ENCODE assay signal across 9 mouse cellular contexts in genomic region chr19:56908472-56909270, GRCm38 (mm10). TPM values are rescaled to one million over a fixed set of nuclear protein-coding genes. Genes with fewer than 3 reads are reported as not detected.
DNase-seq lines count a peak whose midpoint lies in the region; ATAC-seq and TF ChIP-seq lines count a peak whose summit lies in the region.
"Had no signal": no experiment of that assay in that cellular context is flagged by ENCODE, and none has a peak within 500 bp of the region (broad histone marks: within the 10 kb centered on the region; RNA-seq: fewer than 3 reads in every experiment).

No protein-coding gene starts in this region.

- WGBS in hindbrain, embryonic 11.5 days: 76% methylated on average over 17 of the region's 17 CpGs
- 74% methylated on average over 17 of the region's 17 CpGs for WGBS in hindbrain, embryonic 12.5 days
- 76% methylated on average over 17 of the region's 17 CpGs for WGBS in forebrain, postnatal 0 days
- WGBS in stomach, embryonic 14.5 days: 72% methylated on average over 17 of the region's 17 CpGs

- no peak overlapping the region for H3K27ac ChIP-seq in hindbrain, embryonic 11.5 days (ENCODE audit: low read depth, low read length)
- no peak overlapping the region for H3K27ac ChIP-seq in hindbrain, embryonic 12.5 days
- no peak overlapping the region for H3K27ac ChIP-seq in forebrain, postnatal 0 days (ENCODE audit: low read depth, low read length)
- no peak overlapping the region for H3K27ac ChIP-seq in stomach, embryonic 14.5 days (ENCODE audit: low read length)
- H3K27ac ChIP-seq: embryonic facial prominence, embryonic 15.5 days had no signal

- peak; percentile 94 for TF ChIP-seq CTCF in forebrain, postnatal 0 days (IDR thresholded peaks at IDR 0.05; ENCODE audit: low read depth)

- H3K4me2 ChIP-seq in hindbrain, embryonic 11.5 days (replicated peaks; ENCODE audit: low read depth, low read length): no peak overlapping the region
- H3K4me2 ChIP-seq in hindbrain, embryonic 12.5 days (replicated peaks): no peak overlapping the region
- no peak overlapping the region for H3K4me2 ChIP-seq in forebrain, postnatal 0 days (ENCODE audit: low read depth)
- no peak overlapping the region for H3K4me2 ChIP-seq in stomach, embryonic 14.5 days (replicated peaks; ENCODE audit: low read depth, low read length)
- H3K4me2 ChIP-seq: embryonic facial prominence, embryonic 15.5 days had no signal

- peak; percentile 76 for DNase-seq in hindbrain, embryonic 11.5 days (ENCODE audit: low spot score)
- DNase-seq in adrenal gland, postnatal 25 days: peak; percentile 29
- peak; percentile 78 for DNase-seq in forebrain, postnatal 0 days
- peak; percentile 48 to 77 for DNase-seq in kidney, postnatal 36 days
- no peak for DNase-seq in urinary bladder, postnatal 36 days (ENCODE audit: low spot score in 2 of 2)

- no peaks in the 10 kb centered on the region for H3K36me3 ChIP-seq in hindbrain, embryonic 11.5 days (ENCODE audit: control insufficient read depth, insufficient read depth, low read length)
- no peaks in the 10 kb centered on the region for H3K36me3 ChIP-seq in hindbrain, embryonic 12.5 days
- no peaks in the 10 kb centered on the region for H3K36me3 ChIP-seq in forebrain, postnatal 0 days (ENCODE audit: insufficient read depth)
- peaks cover under 1% of the 10 kb centered on the region; the same call in 1 of the 2 replicates for H3K36me3 ChIP-seq in stomach, embryonic 14.5 days (ENCODE audit: control insufficient read depth, insufficient read depth, low read length)
- H3K36me3 ChIP-seq: embryonic facial prominence, embryonic 15.5 days had no signal

- H3K4me3 ChIP-seq in hindbrain, embryonic 11.5 days (ENCODE audit: low read depth, low read length): no peak overlapping the region
- no peak overlapping the region for H3K4me3 ChIP-seq in hindbrain, embryonic 12.5 days
- H3K4me3 ChIP-seq in forebrain, postnatal 0 days (ENCODE audit: low read depth, low read length): no peak overlapping the region
- H3K4me3 ChIP-seq in stomach, embryonic 14.5 days (ENCODE audit: low read depth, low read length): no peak overlapping the region
- H3K4me3 ChIP-seq: embryonic facial prominence, embryonic 15.5 days had no signal

- H3K4me1 ChIP-seq in hindbrain, embryonic 11.5 days (replicated peaks; ENCODE audit: control insufficient read depth, insufficient read depth, low read length): no peaks in the 10 kb centered on the region
- H3K4me1 ChIP-seq in hindbrain, embryonic 12.5 days: no peaks in the 10 kb centered on the region
- no peaks in the 10 kb centered on the region for H3K4me1 ChIP-seq in forebrain, postnatal 0 days (ENCODE audit: insufficient read depth)
- peaks cover 5% of the 10 kb centered on the region; the same call in 1 of the 2 replicates for H3K4me1 ChIP-seq in stomach, embryonic 14.5 days (ENCODE audit: control insufficient read depth, insufficient read depth, low read length)

- H3K9me3 ChIP-seq in hindbrain, embryonic 11.5 days (ENCODE audit: control insufficient read depth, low read length): no peaks in the 10 kb centered on the region
- no peaks in the 10 kb centered on the region for H3K9me3 ChIP-seq in hindbrain, embryonic 12.5 days (replicated peaks)
- no peaks in the 10 kb centered on the region for H3K9me3 ChIP-seq in forebrain, postnatal 0 days (ENCODE audit: low read length)
- H3K9me3 ChIP-seq in stomach, embryonic 14.5 days (ENCODE audit: control insufficient read depth, low read depth, low read length): no peaks in the 10 kb centered on the region
- H3K9me3 ChIP-seq: embryonic facial prominence, embryonic 15.5 days had no signal

- H3K27me3 ChIP-seq in hindbrain, embryonic 11.5 days (ENCODE audit: control insufficient read depth, insufficient read depth, low read length): no peaks in the 10 kb centered on the region
- no peaks in the 10 kb centered on the region for H3K27me3 ChIP-seq in hindbrain, embryonic 12.5 days
- H3K27me3 ChIP-seq in forebrain, postnatal 0 days (ENCODE audit: insufficient read depth, low read length): no peaks in the 10 kb centered on the region
- H3K27me3 ChIP-seq in stomach, embryonic 14.5 days (ENCODE audit: control insufficient read depth, insufficient read depth, low read length): no peaks in the 10 kb centered on the region
- H3K27me3 ChIP-seq: embryonic facial prominence, embryonic 15.5 days had no signal

- ATAC-seq in hindbrain, embryonic 11.5 days (ENCODE audit: low FRiP score): no peak
- no peak for ATAC-seq in hindbrain, embryonic 12.5 days (ENCODE audit: low FRiP score)
- peak; percentile 65 for ATAC-seq in forebrain, postnatal 0 days
- peak; percentile 63; the same call in 1 of the 2 replicates for ATAC-seq in megakaryocyte progenitor cell, adult 5-6 weeks (replicated peaks; ENCODE audit: poor library complexity)
- ATAC-seq in stomach, embryonic 14.5 days (ENCODE audit: insufficient number of reproducible peaks, insufficient read depth, low FRiP score, low read depth): peak; percentile 53; the same call in 1 of the 2 replicates

- H3K9ac ChIP-seq in hindbrain, embryonic 11.5 days (ENCODE audit: low read depth, low read length): no peak overlapping the region
- no peak overlapping the region for H3K9ac ChIP-seq in hindbrain, embryonic 12.5 days
- H3K9ac ChIP-seq in forebrain, postnatal 0 days: no peak overlapping the region
- H3K9ac ChIP-seq in stomach, embryonic 14.5 days (replicated peaks; ENCODE audit: low read depth, low read length): no peak overlapping the region
- H3K9ac ChIP-seq: embryonic facial prominence, embryonic 15.5 days had no signal

RNA-seq across cellular contexts. Expression of gene Vwa2, which starts 34.6 kb away (rescaled TPM):
- polyA plus RNA-seq in hindbrain, embryonic 11.5 days (2014; fragmentation: Nextera tagmentation; extraction: Ambion mirVana): 0.63 and 0.73 TPM in 2 replicates
- 2.0 and 3.0 TPM in 2 replicates for polyA plus RNA-seq in hindbrain, embryonic 12.5 days (2016; fragmentation: Nextera tagmentation; extraction: Ambion mirVana)
- not detected in 2 replicates for total RNA-seq in adrenal gland, postnatal 25 days (2021)
- total RNA-seq in forebrain, postnatal 0 days (2014; rRNA removed): 0.62 and 1.1 TPM in 2 replicates
- 0.31 and 0.33 TPM in 2 replicates for polyA plus RNA-seq in forebrain, postnatal 0 days (2015; fragmentation: Nextera tagmentation; extraction: Ambion mirVana)
- not detected in 2 replicates for total RNA-seq in megakaryocyte progenitor cell, adult 5-6 weeks (2015)
- not detected in 2 replicates for total RNA-seq in megakaryocyte progenitor cell, adult 5-6 weeks (2017)
- 3.3 and 3.8 TPM in 2 replicates for polyA plus RNA-seq in stomach, embryonic 14.5 days (2014; fragmentation: Nextera tagmentation; extraction: Ambion mirVana)

Comparison
In these comparisons a context has a peak if more than half of its experiments do, and no peak if none do; other contexts are left out.
1. ATAC-seq: peak in forebrain, postnatal 0 days (single experiment), megakaryocyte progenitor cell, adult 5-6 weeks (single experiment) and stomach, embryonic 14.5 days (single experiment); none in hindbrain, embryonic 11.5 days (single experiment) and hindbrain, embryonic 12.5 days (single experiment).
2. DNase-seq: peak in hindbrain, embryonic 11.5 days (single experiment), adrenal gland, postnatal 25 days (single experiment), forebrain, postnatal 0 days (single experiment) and kidney, postnatal 36 days (2 of 2); none in urinary bladder, postnatal 36 days (0 of 2).